In the genomic region with DNA sequence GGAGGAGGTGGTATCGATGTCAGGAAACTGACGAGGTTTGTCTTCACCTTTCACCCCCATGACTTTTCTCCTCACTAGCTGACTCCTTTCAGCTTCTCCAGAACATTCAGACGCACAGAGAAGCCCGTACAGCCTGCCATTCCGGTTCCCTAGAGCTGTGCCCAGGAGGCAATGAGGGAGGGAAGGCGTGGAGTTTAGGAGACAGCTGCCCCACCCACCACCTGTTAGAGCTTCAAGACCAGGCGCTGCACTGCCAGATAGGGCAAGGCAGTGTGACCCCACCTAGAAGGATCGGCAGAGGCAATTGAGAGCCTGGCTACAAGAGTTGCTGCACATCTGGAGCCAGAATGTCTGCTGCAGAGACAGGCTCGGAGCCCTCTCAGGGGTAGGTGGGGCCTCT, we compare ENCODE assay signal across 12 mouse cellular contexts. TPM values are rescaled to one million over a fixed set of nuclear protein-coding genes. Genes with fewer than 3 reads are reported as not detected.
DNase-seq lines count a peak whose midpoint lies in the region; ATAC-seq and TF ChIP-seq lines count a peak whose summit lies in the region.
"Had no signal": no experiment of that assay in that cellular context is flagged by ENCODE, and none has a peak within 500 bp of the region (broad histone marks: within the 10 kb centered on the region; RNA-seq: fewer than 3 reads in every experiment).

A gene (plus strand): TSS at position 100 of the 400 bp plus-strand sequence.

- peaks cover 6% of the 10 kb centered on the region; the same call in 1 of the 2 replicates for H3K4me1 ChIP-seq in intestine, embryonic 16.5 days (ENCODE audit: control insufficient read depth, insufficient read depth, low read length)
- no peaks in the 10 kb centered on the region for H3K4me1 ChIP-seq in lung, embryonic 16.5 days (replicated peaks; ENCODE audit: control insufficient read depth, insufficient read depth, low read length)

- ATAC-seq in intestine, embryonic 16.5 days: peak; percentile 90
- ATAC-seq in lung, embryonic 16.5 days (ENCODE audit: low read depth): peak; percentile 70; the same call in 1 of the 2 replicates

- no peaks in the 10 kb centered on the region for H3K36me3 ChIP-seq in intestine, embryonic 16.5 days (ENCODE audit: control insufficient read depth, insufficient read depth, low read length)
- H3K36me3 ChIP-seq in lung, embryonic 16.5 days (ENCODE audit: control insufficient read depth, insufficient read depth, low read length): no peaks in the 10 kb centered on the region
- H3K36me3 ChIP-seq: hindbrain, embryonic 12.5 days; midbrain, embryonic 10.5 days had no signal

- no peaks in the 10 kb centered on the region for H3K27me3 ChIP-seq in intestine, embryonic 16.5 days (replicated peaks; ENCODE audit: control insufficient read depth, insufficient read depth, low read length)
- no peaks in the 10 kb centered on the region for H3K27me3 ChIP-seq in lung, embryonic 16.5 days (ENCODE audit: control insufficient read depth, insufficient read depth, low read depth, low read length)
- H3K27me3 ChIP-seq: hindbrain, embryonic 12.5 days had no signal

- H3K4me2 ChIP-seq in intestine, embryonic 16.5 days (ENCODE audit: low read depth, low read length): no peak within 1 kb of the TSS
- H3K4me2 ChIP-seq in lung, embryonic 16.5 days (ENCODE audit: low read depth, low read length): no peak within 1 kb of the TSS
- H3K4me2 ChIP-seq: hindbrain, embryonic 12.5 days had no signal

- H3K9me3 ChIP-seq in intestine, embryonic 16.5 days (ENCODE audit: control insufficient read depth, low read length): no peaks in the 10 kb centered on the region
- H3K9me3 ChIP-seq in lung, embryonic 16.5 days (ENCODE audit: control insufficient read depth, low read length): no peaks in the 10 kb centered on the region
- H3K9me3 ChIP-seq: hindbrain, embryonic 12.5 days; midbrain, embryonic 10.5 days had no signal

- no peak for TF ChIP-seq CTCF in left cerebral cortex, adult 2 months (IDR thresholded peaks at IDR 0.05)

- 26% methylated on average over 9 of the region's 9 CpGs for WGBS in intestine, embryonic 16.5 days
- 16% methylated on average over 9 of the region's 9 CpGs for WGBS in lung, embryonic 16.5 days

- intact Hi-C loops in left cerebral cortex, adult 2 months (cut with DNase I): no loop called here

- peak; percentile 53 to 83 for DNase-seq in urinary bladder, adult 18-20 months (ENCODE audit: low spot score in 2 of 2)
- DNase-seq in urinary bladder, postnatal 10 days (ENCODE audit: low spot score): no peak
- peak; percentile 72 to 84 for DNase-seq in urinary bladder, postnatal 36 days (ENCODE audit: low spot score in 2 of 2)
- DNase-seq in left cerebral cortex, adult 2 months (ENCODE audit: extremely low spot score in 1 of 2, low spot score in 2 of 2): no peak
- DNase-seq in T-cell, adult 2 months (ENCODE audit: low spot score): no peak
- DNase-seq in layer of hippocampus, postnatal 36 days: no peak
- DNase-seq: gastrocnemius, postnatal 14 days; thymus, adult 2 months had no signal

- H3K27ac ChIP-seq in intestine, embryonic 16.5 days (ENCODE audit: low read length): no peak within 1 kb of the TSS
- 0 out of 2 replicates have a peak within 1 kb of the TSS, but pooled peaks have one; percentile 6 for H3K27ac ChIP-seq in lung, embryonic 16.5 days (ENCODE audit: low read length)
- no peak within 1 kb of the TSS for H3K27ac ChIP-seq in left cerebral cortex, adult 2 months
- H3K27ac ChIP-seq: hindbrain, embryonic 12.5 days; midbrain, embryonic 10.5 days had no signal

- H3K4me3 ChIP-seq in intestine, embryonic 16.5 days (ENCODE audit: low read length): no peak within 1 kb of the TSS
- no peak within 1 kb of the TSS for H3K4me3 ChIP-seq in lung, embryonic 16.5 days (ENCODE audit: low read length)
- H3K4me3 ChIP-seq in left cerebral cortex, adult 2 months: no peak within 1 kb of the TSS
- H3K4me3 ChIP-seq: hindbrain, embryonic 12.5 days; midbrain, embryonic 10.5 days had no signal

- H3K9ac ChIP-seq in intestine, embryonic 16.5 days (ENCODE audit: low read depth, low read length): no peak within 1 kb of the TSS
- H3K9ac ChIP-seq in lung, embryonic 16.5 days (ENCODE audit: low read length): no peak within 1 kb of the TSS
- H3K9ac ChIP-seq: hindbrain, embryonic 12.5 days had no signal

RNA-seq across cellular contexts. Expression of the gene that starts here (rescaled TPM):
- polyA plus RNA-seq in intestine, embryonic 16.5 days (2015; fragmentation: Nextera tagmentation; extraction: Ambion mirVana): 0.61 and 1.2 TPM in 2 replicates
- 1.8 and 2.0 TPM in 2 replicates for polyA plus RNA-seq in lung, embryonic 16.5 days (2015; fragmentation: Nextera tagmentation; extraction: Ambion mirVana)
- total RNA-seq in left cerebral cortex, adult 2 months (2021): 1 to 10 TPM in 1 of 2 experiments, under 1 TPM in 1; 0.93 to 1.5 TPM
- total RNA-seq in layer of hippocampus, postnatal 36 days (2021): under 1 TPM; 0.72 to 0.86 TPM

Comparison
In these comparisons a context has a peak if more than half of its experiments do, and no peak if none do; other contexts are left out.
1. DNase-seq: peak in urinary bladder, adult 18-20 months (2 of 2) and urinary bladder, postnatal 36 days (2 of 2); none in urinary bladder, postnatal 10 days (single experiment), left cerebral cortex, adult 2 months (0 of 2), T-cell, adult 2 months (single experiment) and layer of hippocampus, postnatal 36 days (0 of 2).